Mouse (Mus musculus): ENCODE measurements around the gene Htr5b. TPM values are rescaled to one million over a fixed set of nuclear protein-coding genes. Genes with fewer than 3 reads are reported as not detected.

The Htr5b gene
- polyA plus RNA-seq, 1 experiment from 2014 or later, result 0.42 TPM

DNA sequence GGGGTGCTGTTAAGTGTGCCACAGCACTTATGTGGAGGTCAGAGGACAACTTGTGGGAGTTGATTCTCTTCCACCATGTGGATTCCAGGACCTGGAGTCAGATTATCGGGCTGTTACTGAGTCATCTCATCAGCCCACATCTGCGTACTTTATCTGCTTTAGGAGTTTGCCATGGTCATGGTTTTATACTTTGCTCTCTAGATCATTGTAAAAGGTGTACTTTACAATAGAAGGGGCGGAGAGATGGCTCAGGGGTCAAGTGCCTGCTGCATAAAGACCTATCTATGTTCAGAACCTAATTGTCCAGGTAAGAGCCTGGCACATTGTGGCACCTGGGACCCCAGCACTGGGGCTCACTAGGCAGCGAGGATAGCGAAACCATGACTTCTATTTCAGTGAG, 48.9 kb downstream of the Htr5b start:
- no peak overlapping the region for H3K27ac ChIP-seq
- H3K4me3 ChIP-seq (replicated peaks), result no peak overlapping the region
- H3K4me2 ChIP-seq (replicated peaks), result no peak overlapping the region
- no peak for ATAC-seq
- H3K36me3 ChIP-seq, result peaks cover 68% of the 10 kb centered on the region
- H3K27me3 ChIP-seq, result no peaks in the 10 kb centered on the region
- no peaks in the 10 kb centered on the region for H3K4me1 ChIP-seq (replicated peaks)
- WGBS, result 94% methylated on average over 5 of the region's 5 CpGs
- no peak overlapping the region for H3K9ac ChIP-seq (replicated peaks)
- no peaks in the 10 kb centered on the region for H3K9me3 ChIP-seq

DNA sequence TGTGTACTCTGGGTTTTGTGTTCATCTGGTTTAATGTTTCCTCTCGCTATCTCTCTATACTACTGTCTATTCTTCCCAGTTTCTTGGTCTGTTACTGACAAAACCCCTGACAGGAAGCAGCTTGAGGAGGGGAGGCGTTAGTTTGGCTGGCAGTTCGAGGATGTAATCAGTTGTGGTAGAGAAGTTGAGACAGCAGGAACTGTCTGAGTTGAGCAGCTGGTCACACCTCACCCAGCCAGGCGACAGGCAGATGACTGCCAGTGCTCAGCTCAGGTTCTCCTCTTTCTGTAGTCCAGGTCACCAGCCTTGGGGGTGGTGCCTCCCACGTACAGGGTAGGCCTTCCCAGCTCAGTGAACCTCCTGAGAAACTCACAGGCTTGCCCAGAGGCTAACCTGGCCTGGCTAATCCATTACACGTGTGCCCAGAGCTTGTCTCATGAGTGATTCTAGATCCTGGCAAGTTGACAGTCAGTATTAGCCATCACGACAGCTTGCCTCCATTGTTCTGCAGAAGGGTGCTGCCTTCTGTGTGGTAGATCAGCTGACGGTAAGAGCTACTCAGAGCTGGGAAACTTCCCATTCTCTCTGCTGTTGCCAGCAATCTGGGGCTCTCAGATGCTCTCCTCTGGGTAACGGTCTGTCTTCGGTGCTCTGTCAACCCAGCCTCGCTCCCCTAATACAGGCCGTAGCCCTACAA, 49.8 kb downstream of the Htr5b start:
- Histone ChIP-seq H3K4me3 (replicated peaks) (no peak overlapping the region), H3K9me3 (no peaks in the 10 kb centered on the region), H3K9ac (replicated peaks) (no peak overlapping the region), H3K4me1 (replicated peaks) (no peaks in the 10 kb centered on the region), H3K27me3 (no peaks in the 10 kb centered on the region), H3K27ac (no peak overlapping the region), H3K36me3 (peaks cover 66% of the 10 kb centered on the region), H3K4me2 (replicated peaks) (no peak overlapping the region)
- WGBS, result 91% methylated on average over 12 of the region's 12 CpGs
- no peak for ATAC-seq

DNA sequence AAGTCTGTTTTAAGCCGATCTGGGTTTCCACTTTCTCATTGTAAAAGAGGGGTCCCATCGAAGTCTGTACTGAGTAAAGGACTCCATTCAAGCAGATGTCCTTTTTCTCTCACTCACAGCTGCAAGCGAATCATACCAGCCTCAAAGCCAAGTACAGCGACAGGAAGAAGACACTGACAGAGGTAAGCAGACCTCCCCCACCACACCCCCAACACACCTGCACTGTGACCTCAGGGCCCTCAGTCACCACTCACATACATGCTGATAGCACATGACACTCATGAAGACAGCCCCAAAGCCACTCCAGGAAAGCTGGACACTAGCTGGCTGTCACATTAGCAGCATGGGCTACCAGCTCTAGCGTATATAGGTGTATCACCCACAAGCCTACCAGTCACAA, 50.5 kb downstream of the Htr5b start:
- no peak overlapping the region for H3K4me2 ChIP-seq (replicated peaks)
- no peak overlapping the region for H3K9ac ChIP-seq (replicated peaks)
- no peaks in the 10 kb centered on the region for H3K27me3 ChIP-seq
- no peak for ATAC-seq
- H3K27ac ChIP-seq, result no peak overlapping the region
- 96% methylated on average over 5 of the region's 5 CpGs for WGBS
- peaks cover 59% of the 10 kb centered on the region for H3K36me3 ChIP-seq
- no peak overlapping the region for H3K4me3 ChIP-seq (replicated peaks)
- no peaks in the 10 kb centered on the region for H3K9me3 ChIP-seq
- no peaks in the 10 kb centered on the region for H3K4me1 ChIP-seq (replicated peaks)

DNA sequence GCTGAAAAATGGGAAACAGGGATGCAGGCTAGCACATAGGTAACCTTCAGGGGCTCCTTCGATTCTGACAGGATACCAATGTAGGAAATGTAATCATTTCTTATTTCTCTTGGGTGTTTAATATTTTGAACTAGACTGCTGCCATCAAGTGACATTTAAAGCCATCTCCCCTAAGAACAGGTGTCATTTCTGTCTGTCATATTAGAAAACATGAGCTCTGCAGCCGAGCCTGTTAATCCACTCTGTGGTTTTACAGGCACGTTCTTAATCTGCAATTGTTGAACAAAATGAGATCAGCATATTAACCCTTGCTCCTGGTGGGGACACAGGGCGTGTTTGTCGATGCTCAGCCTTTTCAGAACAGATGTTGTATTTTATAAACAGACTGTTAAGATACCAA, 56.8 kb downstream of the Htr5b start:
- Histone ChIP-seq H3K27me3 (no peaks in the 10 kb centered on the region), H3K36me3 (peaks cover 32% of the 10 kb centered on the region), H3K4me1 (replicated peaks) (no peaks in the 10 kb centered on the region), H3K27ac (no peak overlapping the region), H3K9ac (replicated peaks) (no peak overlapping the region), H3K4me3 (replicated peaks) (no peak overlapping the region), H3K4me2 (replicated peaks) (no peak overlapping the region), H3K9me3 (no peaks in the 10 kb centered on the region)
- 59% methylated on average over 5 of the region's 5 CpGs for WGBS
- no peak for ATAC-seq

DNA sequence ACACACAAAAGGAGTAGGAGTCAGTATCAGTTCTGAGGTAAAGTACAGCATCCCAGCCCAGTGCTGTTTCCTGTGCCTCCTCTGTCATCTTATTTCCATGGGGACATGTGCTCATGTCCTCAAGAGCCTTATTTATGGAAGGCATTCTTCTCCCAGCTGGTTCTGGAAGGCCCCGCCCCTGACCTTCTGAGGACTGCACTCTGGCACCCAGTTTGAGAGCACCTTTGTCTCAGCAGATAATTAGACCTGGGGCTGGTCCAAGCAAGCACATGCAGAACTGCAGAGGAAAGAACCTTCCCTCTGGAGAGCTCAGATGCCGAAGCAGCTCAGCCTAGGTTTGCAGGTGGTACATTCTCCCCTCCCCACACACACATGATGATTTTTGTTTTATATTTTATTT, 60.0 kb downstream of the Htr5b start:
- Histone ChIP-seq H3K4me3 (replicated peaks) (no peak overlapping the region), H3K9me3 (no peaks in the 10 kb centered on the region), H3K4me2 (replicated peaks) (no peak overlapping the region), H3K36me3 (peaks cover 47% of the 10 kb centered on the region), H3K9ac (replicated peaks) (no peak overlapping the region), H3K4me1 (replicated peaks) (no peaks in the 10 kb centered on the region), H3K27ac (no peak overlapping the region), H3K27me3 (no peaks in the 10 kb centered on the region)
- ATAC-seq, result no peak
- 90% methylated on average over 2 of the region's 2 CpGs for WGBS

DNA sequence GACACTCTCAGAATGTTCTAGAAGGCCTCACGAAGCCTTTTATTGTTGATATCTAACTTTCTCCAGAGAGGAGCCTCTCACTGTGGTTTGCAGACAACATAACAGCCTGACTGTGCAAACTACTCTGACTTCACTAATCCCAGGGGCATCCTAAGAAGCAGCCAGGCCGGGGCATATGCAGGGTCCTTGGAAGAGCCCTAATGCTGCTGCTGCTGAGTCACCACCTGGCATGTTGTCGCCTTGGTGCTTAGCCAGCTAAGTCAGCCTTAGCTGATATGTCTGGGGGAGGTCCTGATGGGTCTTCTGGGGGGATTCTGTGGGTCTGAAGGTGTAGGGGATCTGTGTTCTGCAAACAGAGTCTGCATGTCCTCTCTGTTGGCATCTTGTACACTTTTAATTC, 62.0 kb downstream of the Htr5b start:
- Histone ChIP-seq H3K27me3 (no peaks in the 10 kb centered on the region), H3K4me2 (replicated peaks) (no peak overlapping the region), H3K36me3 (peaks cover 67% of the 10 kb centered on the region), H3K9me3 (no peaks in the 10 kb centered on the region), H3K27ac (no peak overlapping the region), H3K9ac (replicated peaks) (no peak overlapping the region), H3K4me1 (replicated peaks) (no peaks in the 10 kb centered on the region), H3K4me3 (replicated peaks) (no peak overlapping the region)
- 82% methylated on average over 3 of the region's 3 CpGs for WGBS
- no peak for ATAC-seq

DNA sequence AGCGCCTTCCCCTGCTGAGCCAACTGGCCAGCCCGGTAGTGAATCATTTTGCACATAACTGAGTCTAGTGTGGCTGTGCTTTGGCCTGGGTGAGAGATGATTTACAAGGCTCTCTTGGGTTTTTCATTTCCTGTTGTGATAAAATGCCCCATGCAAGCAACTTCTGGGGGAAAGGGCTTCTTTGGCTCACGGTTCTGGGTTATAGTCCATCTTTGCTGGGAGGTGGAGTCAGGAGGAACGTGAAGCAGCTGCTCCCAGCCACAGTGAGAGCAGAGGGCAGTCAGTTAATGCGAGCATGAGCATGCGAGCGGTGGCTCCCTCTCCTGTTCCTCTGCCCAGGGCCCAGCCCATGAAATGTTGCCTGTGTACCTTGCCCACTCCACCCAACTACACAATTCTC, 64.5 kb downstream of the Htr5b start:
- ATAC-seq, result no peak
- peaks cover 57% of the 10 kb centered on the region for H3K36me3 ChIP-seq
- no peaks in the 10 kb centered on the region for H3K9me3 ChIP-seq
- no peaks in the 10 kb centered on the region for H3K27me3 ChIP-seq
- H3K4me2 ChIP-seq (replicated peaks), result no peak overlapping the region
- 90% methylated on average over 7 of the region's 7 CpGs for WGBS
- H3K9ac ChIP-seq (replicated peaks), result no peak overlapping the region
- no peak overlapping the region for H3K27ac ChIP-seq
- no peak overlapping the region for H3K4me3 ChIP-seq (replicated peaks)
- H3K4me1 ChIP-seq (replicated peaks), result no peaks in the 10 kb centered on the region

DNA sequence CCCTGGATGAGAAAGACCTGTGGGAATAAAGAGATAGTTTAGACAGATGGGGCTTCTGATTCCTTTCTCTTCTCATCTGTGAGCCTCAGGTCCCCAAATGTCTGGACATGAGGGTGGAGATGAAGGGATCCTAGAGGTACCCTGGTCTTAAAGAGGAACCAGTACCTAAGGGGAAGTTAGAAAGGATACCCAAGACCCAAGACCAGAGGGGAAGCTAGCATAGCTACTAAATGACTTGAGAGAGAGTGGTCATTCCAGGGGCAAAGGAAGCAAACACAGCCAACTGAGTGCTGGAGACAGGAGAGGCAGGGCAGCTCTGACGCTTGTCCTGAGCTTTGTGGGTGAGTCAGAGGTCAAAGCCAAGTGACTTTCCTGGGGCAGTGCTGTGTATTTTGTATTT, 65.6 kb downstream of the Htr5b start:
- no peak for ATAC-seq
- Histone ChIP-seq H3K36me3 (peaks cover 58% of the 10 kb centered on the region), H3K27me3 (no peaks in the 10 kb centered on the region), H3K4me3 (replicated peaks) (no peak overlapping the region), H3K4me1 (replicated peaks) (no peaks in the 10 kb centered on the region), H3K9me3 (no peaks in the 10 kb centered on the region), H3K4me2 (replicated peaks) (no peak overlapping the region), H3K9ac (replicated peaks) (no peak overlapping the region), H3K27ac (no peak overlapping the region)
- 75% methylated on average over 1 of the region's 1 CpGs for WGBS

DNA sequence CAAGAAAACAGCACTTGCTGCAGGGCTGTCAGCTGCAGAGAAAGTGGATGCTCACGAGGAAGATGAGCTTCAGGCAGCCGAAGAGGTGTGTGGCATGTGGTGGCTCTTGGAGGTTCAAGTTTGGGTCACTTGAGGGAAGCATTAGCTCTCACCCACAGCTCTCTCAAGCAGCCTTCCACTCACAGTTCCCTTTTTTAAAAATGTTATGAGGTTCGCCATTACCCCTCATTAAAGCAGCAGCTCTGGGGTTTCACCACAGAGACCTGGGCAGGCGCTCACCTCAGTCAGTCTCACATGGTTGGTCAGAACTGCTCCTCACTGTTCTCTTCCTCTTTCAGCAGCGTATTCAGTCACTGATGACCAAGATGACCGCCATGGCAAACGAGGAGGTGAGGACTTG, 66.4 kb downstream of the Htr5b start:
- ATAC-seq, result no peak
- H3K4me3 ChIP-seq (replicated peaks), result no peak overlapping the region
- H3K9ac ChIP-seq (replicated peaks), result no peak overlapping the region
- 89% methylated on average over 7 of the region's 7 CpGs for WGBS
- H3K4me2 ChIP-seq (replicated peaks), result no peak overlapping the region
- H3K27ac ChIP-seq, result no peak overlapping the region
- H3K9me3 ChIP-seq, result no peaks in the 10 kb centered on the region
- no peaks in the 10 kb centered on the region for H3K4me1 ChIP-seq (replicated peaks)
- peaks cover 59% of the 10 kb centered on the region for H3K36me3 ChIP-seq
- no peaks in the 10 kb centered on the region for H3K27me3 ChIP-seq

DNA sequence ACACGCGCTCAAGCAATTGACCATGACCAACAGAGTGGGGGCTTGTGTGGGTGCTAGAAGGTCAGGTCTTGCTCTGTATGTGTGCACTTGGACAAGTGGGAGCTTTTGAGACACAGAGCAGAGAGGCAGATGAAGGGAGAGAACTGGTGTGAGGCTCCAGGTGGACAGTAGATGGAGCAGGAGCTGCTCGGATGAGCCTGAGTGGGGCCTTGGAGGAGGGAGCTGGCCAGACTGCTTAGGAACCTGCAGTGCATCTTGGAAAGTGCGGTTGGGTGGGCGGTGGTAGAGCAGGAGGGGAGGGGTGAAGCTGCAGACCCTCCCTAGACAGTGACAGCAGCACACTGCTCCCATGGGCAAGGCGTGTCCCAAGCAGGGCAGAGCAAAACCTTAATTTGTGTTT, 68.2 kb downstream of the Htr5b start:
- Histone ChIP-seq H3K4me1 (replicated peaks) (no peaks in the 10 kb centered on the region), H3K36me3 (peaks cover 57% of the 10 kb centered on the region), H3K9ac (replicated peaks) (no peak overlapping the region), H3K27me3 (no peaks in the 10 kb centered on the region), H3K4me3 (replicated peaks) (no peak overlapping the region), H3K4me2 (replicated peaks) (no peak overlapping the region), H3K27ac (no peak overlapping the region), H3K9me3 (no peaks in the 10 kb centered on the region)
- 71% methylated on average over 6 of the region's 6 CpGs for WGBS
- ATAC-seq, result 0 out of 2 replicates have a peak, but pooled peaks have one; percentile 27

Other genes with a start within 250 kb of the Htr5b start
- 47.7 and 50.2 TPM in 2 replicates for gene Insig2, start 195.9 kb downstream of the Htr5b start, polyA plus RNA-seq (2015; fragmentation: Nextera tagmentation; extraction: Ambion mirVana)
- gene Ccdc93, start 97.4 kb downstream of the Htr5b start, polyA plus RNA-seq (2015; fragmentation: Nextera tagmentation; extraction: Ambion mirVana), result 11.4 and 12.2 TPM in 2 replicates
- 49.1 and 49.5 TPM in 2 replicates for gene Ddx18, start 39.5 kb upstream of the Htr5b start, polyA plus RNA-seq (2015; fragmentation: Nextera tagmentation; extraction: Ambion mirVana)

All from midbrain, embryonic 13.5 days (tissue).